Mouse (Mus musculus): ENCODE results near the gene Myo7a. TPM values are rescaled to one million over a fixed set of nuclear protein-coding genes. Genes with fewer than 3 reads are reported as not detected.
A peak's percentile ranks its signal among the peaks of the same experiment; 100 is the strongest.

Myo7a gene
- total and polyA plus RNA-seq, 3 experiments = 11.3 to 28.0 (median 12.9) TPM

DNA sequence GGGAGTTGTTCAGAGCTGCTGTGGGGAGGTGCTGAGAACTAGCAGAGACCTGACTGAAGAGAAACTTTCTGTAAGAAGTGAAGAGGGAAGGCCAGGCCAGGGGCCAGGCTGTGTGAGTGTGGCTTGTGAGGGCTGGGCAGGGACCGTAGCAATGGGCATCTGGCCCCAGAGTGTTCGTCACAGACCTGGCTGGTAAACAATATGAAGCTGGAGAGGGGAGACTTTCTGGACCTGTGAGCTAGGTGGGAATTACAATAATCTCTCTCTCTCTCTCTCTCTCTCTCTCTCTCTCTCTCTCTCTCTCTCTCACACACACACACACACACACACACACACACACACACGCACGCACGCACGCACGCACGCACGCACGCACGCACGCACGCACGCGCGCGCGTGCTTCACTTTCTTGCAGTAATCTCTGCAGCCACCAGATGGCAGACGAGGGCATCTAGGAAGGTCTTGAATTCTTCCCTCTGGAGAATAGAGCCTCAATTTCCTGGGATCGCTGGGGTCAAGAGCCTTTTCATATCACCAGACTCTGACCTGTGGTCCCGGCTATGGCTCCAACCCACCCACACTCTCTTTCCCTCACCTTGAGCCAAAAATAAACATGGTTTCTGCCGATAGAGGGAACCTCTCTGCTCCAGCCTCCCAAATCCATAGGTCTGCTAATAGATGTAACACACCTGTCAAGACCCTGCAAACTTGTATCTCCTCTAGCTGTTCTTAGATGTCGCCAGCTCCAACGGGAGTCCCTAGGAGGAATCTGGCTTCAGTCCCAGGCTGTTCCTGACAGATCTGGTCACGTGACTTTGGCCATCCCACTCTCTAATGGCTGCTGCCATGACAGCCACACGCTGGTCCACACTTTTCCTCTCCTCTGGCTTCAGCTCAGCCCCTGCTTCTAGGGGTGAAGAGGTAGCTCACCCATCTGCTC, 16.1 kb downstream of the Myo7a start:
- peak overlapping the region; percentile 13; the same call in 1 of the 2 replicates for H3K4me2 ChIP-seq (ENCODE audit: insufficient read depth, low read depth, poor library complexity, severe bottlenecking)
- in situ Hi-C loops (cut with MboI; ENCODE audit: low pct_ligation_motif_present, low pct_unique_long_range_greater_than_20kb, low sequenced_read_pairs) (no loop called here), dilution Hi-C loops (cut with MboI; ENCODE audit: extremely low pct_ligation_motif_present, extremely low pct_unique_long_range_greater_than_20kb, low sequenced_read_pairs) (no loop called here)
- peak overlapping the region; percentile 46; the same call in 1 of the 2 replicates for H3K9ac ChIP-seq (ENCODE audit: insufficient read depth, low read depth)
- no peaks in the 10 kb centered on the region for H3K79me2 ChIP-seq (replicated peaks; ENCODE audit: control insufficient read depth, extremely low read depth, insufficient read depth, poor library complexity, severe bottlenecking)
- TF ChIP-seq ZC3H11A (IDR thresholded peaks at IDR 0.05; ENCODE audit: low read depth, low read length) (no peak), E2F4 (IDR thresholded peaks at IDR 0.05; ENCODE audit: insufficient replicate concordance, low read depth, low read length) (no peak), RCOR1 (conservative IDR thresholded peaks at IDR 0.05; ENCODE audit: low read depth, low read length) (no peak), UBTF (IDR thresholded peaks at IDR 0.05; ENCODE audit: low read depth, low read length) (no peak), USF1 (IDR thresholded peaks at IDR 0.05; ENCODE audit: low read depth, low read length) (peak; percentile 51), MYC (IDR thresholded peaks at IDR 0.05; ENCODE audit: low read depth, low read length) (peak; percentile 29; the same call in 1 of the 2 replicates), USF2 (conservative IDR thresholded peaks at IDR 0.05; ENCODE audit: low read depth, low read length) (peak; percentile 32), ZMIZ1 (IDR thresholded peaks at IDR 0.05; ENCODE audit: low read depth, low read length) (no peak), NRF1 (IDR thresholded peaks at IDR 0.05; ENCODE audit: low read depth, low read length) (peak; percentile 76), TCF12 (IDR thresholded peaks at IDR 0.05; ENCODE audit: low read depth, low read length) (peak; percentile 22; the same call in 1 of the 2 replicates), JUN (IDR thresholded peaks at IDR 0.05; ENCODE audit: insufficient read depth, low read depth, low read length) (no peak), SMC3 (IDR thresholded peaks at IDR 0.05; ENCODE audit: low read depth, low read length) (peak; percentile 48), GABPA (IDR thresholded peaks at IDR 0.05; ENCODE audit: insufficient replicate concordance, low read depth, low read length) (no peak), MXI1 (IDR thresholded peaks at IDR 0.05; ENCODE audit: low read depth, low read length) (no peak), CTCF (conservative IDR thresholded peaks at IDR 0.05 in 1 of 2, IDR thresholded peaks at IDR 0.05 in 1 of 2; ENCODE audit: low read depth in 2 of 2, low read length in 2 of 2) (peak; percentile 38 to 65; a peak in 2 of 4 replicates), HCFC1 (IDR thresholded peaks at IDR 0.05; ENCODE audit: low read depth, low read length) (peak; percentile 19; the same call in 1 of the 2 replicates), ZKSCAN1 (IDR thresholded peaks at IDR 0.05; ENCODE audit: borderline replicate concordance, low read depth, low read length) (no peak), NELFE (IDR thresholded peaks at IDR 0.05; ENCODE audit: low read depth, low read length) (no peak), BHLHE40 (IDR thresholded peaks at IDR 0.05; ENCODE audit: low read depth, low read length) (peak; percentile 93), ELF1 (IDR thresholded peaks at IDR 0.05; ENCODE audit: low read depth, low read length) (no peak), JUND (conservative IDR thresholded peaks at IDR 0.05; ENCODE audit: low read depth, low read length) (no peak), MEF2A (IDR thresholded peaks at IDR 0.05; ENCODE audit: borderline replicate concordance, low read depth, low read length) (no peak), EP300 (IDR thresholded peaks at IDR 0.05; ENCODE audit: low read length) (no peak), POLR2A (IDR thresholded peaks at IDR 0.05; ENCODE audit: low read depth, low read length) (peak; percentile 52), RAD21 (IDR thresholded peaks at IDR 0.05; ENCODE audit: low read depth, low read length) (peak; percentile 3), ETS1 (conservative IDR thresholded peaks at IDR 0.05; ENCODE audit: low read depth, low read length) (no peak), MAFK (IDR thresholded peaks at IDR 0.05; ENCODE audit: insufficient replicate concordance, low read length) (no peak), MAZ (IDR thresholded peaks at IDR 0.05; ENCODE audit: low read depth, low read length) (no peak), POLR2AphosphoS2 (IDR thresholded peaks at IDR 0.05; ENCODE audit: low read depth, low read length) (no peak), SIN3A (IDR thresholded peaks at IDR 0.05; ENCODE audit: low read length) (no peak)
- H3K9me3 ChIP-seq (replicated peaks; ENCODE audit: low read length) = no peaks in the 10 kb centered on the region
- H3K27me3 ChIP-seq (replicated peaks) = no peaks in the 10 kb centered on the region
- H3K4me3 ChIP-seq (replicated peaks in 1 of 3; ENCODE audit: low read depth in 2 of 3, low read length in 2 of 3, poor library complexity in 1 of 3) = peak overlapping the region; percentile 9 to 49 (median 24)
- H3K36me3 ChIP-seq (replicated peaks in 1 of 2; ENCODE audit: control insufficient read depth in 1 of 2, insufficient read depth in 1 of 2, low read length in 1 of 2) = peaks cover 0 to 1% of the 10 kb centered on the region in 2 experiments
- DNase-seq (ENCODE audit: extremely low read depth) = peak; percentile 68
- H3K4me1 ChIP-seq (ENCODE audit: control insufficient read depth in 1 of 2, insufficient read depth in 2 of 2) = peaks cover 8 to 16% of the 10 kb centered on the region in 2 experiments
- H3K27ac ChIP-seq (ENCODE audit: insufficient read depth, low read depth) = no peak overlapping the region

Data from CH12.LX (cell line).